Mouse (Mus musculus): ENCODE results near the gene Stpg4.

DNA sequence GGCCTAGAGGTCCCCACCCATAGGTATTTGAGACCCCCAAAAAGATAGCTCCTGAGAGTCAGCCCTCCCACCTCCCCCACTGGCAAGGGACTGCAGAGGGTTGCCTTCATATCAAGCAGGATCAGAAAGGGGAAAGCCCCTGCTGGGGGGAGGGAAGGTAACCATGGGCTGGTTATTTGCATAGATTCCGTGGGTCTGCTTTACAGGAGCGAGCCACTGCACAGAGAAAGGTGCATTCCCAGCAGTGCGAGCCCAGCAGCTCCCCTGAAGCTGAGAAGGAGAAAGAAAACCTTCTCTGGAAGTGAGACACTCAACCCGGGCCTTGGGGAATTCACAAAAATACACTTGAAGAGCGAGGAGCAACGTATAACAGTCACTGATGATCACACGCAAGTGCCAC is 9.5 kb downstream of the Stpg4 start:
- TF ChIP-seq CTCF (IDR thresholded peaks at IDR 0.05; ENCODE audit: low read depth) (no peak), EP300 (IDR thresholded peaks at IDR 0.05; ENCODE audit: low read depth) (no peak)
